Mouse (Mus musculus) limb, embryonic 14.5 days (tissue): ENCODE data around the gene Pold4. TPM values are rescaled to one million over a fixed set of nuclear protein-coding genes. Genes with fewer than 3 reads are reported as not detected.

Experiments
- ATAC-seq: fragments of 200-750 bp; cut with Nextera tagmentation; 2 replicates; pipeline ENCODE4 v1.8.0; 2017; ENCODE audit warnings: low read depth, moderate number of reproducible peaks, moderate TSS enrichment; ENCODE audit not compliant: low FRiP score
- DNase-seq: peaks from one replicate; pipeline ENCODE4 v3.0.0-alpha.2; 2015; ENCODE audit warnings: low spot score
- H3K27ac ChIP-seq: fragments of 300-500 bp; sonication (generic); replicated peaks from 2 replicates; pipeline ENCODE4 v1.5.1; 2014; ENCODE audit warnings: low read depth, mild to moderate bottlenecking, low read length, moderate library complexity, mixed read lengths
- H3K27me3 ChIP-seq: fragments of 300-500 bp; sonication (generic); 2 replicates; pipeline ENCODE4 v1.6.1; 2014; ENCODE audit warnings: low read length, mixed read lengths; ENCODE audit not compliant: control insufficient read depth, insufficient read depth
- H3K36me3 ChIP-seq: fragments of 300-500 bp; sonication (generic); 2 replicates; pipeline ENCODE4 v1.6.1; 2014; ENCODE audit warnings: mild to moderate bottlenecking, low read length, moderate library complexity, mixed read lengths; ENCODE audit not compliant: control insufficient read depth, insufficient read depth
- H3K4me1 ChIP-seq: fragments of 300-500 bp; sonication (generic); 2 replicates; pipeline ENCODE4 v1.6.1; 2014; ENCODE audit warnings: antibody characterized with exemption, low read length, mixed read lengths; ENCODE audit not compliant: control insufficient read depth, insufficient read depth
- H3K4me2 ChIP-seq: fragments of 300-500 bp; sonication (generic); replicated peaks from 2 replicates; pipeline ENCODE4 v1.6.1; 2014; ENCODE audit warnings: low read depth, mild to moderate bottlenecking, low read length, moderate library complexity; ENCODE audit not compliant: severe bottlenecking
- H3K4me3 ChIP-seq: fragments of 300-500 bp; sonication (generic); replicated peaks from 2 replicates; pipeline ENCODE4 v1.5.1; 2014; ENCODE audit warnings: low read length
- H3K9ac ChIP-seq: fragments of 300-500 bp; sonication (generic); 2 replicates; pipeline ENCODE4 v1.6.1; 2014; ENCODE audit warnings: mild to moderate bottlenecking, low read depth, low read length, moderate library complexity; ENCODE audit not compliant: severe bottlenecking
- H3K9me3 ChIP-seq: fragments of 300-500 bp; sonication (generic); 2 replicates; pipeline ENCODE4 v1.6.1; 2016; ENCODE audit warnings: low read length; ENCODE audit not compliant: control insufficient read depth
- POLR2A ChIP-seq: fragments of 200-500 bp; IDR thresholded peaks from 2 replicates; pipeline ENCODE4 v1.8.0; 2012; ENCODE audit warnings: inconsistent platforms, mild to moderate bottlenecking, moderate library complexity, borderline replicate concordance; ENCODE audit not compliant: insufficient read depth, insufficient read length; ENCODE audit errors: extremely low read depth
- WGBS: fragments of 180-500 bp; shearing (Covaris S2); extraction: QIAGEN DNeasy Blood & Tissue Kit; methylation state at CpG from one replicate; pipeline ENCODE4 v1.1.7; 2014; 5-methylcytosine and 5-hydroxymethylcytosine counted together
- polyA plus RNA-seq, 2 experiments: library from polyadenylated mRNA; depleted of rRNA in 1 of 2; stranded (reverse) in 1 of 2; unstranded in 1 of 2; fragments of >200 nt; fragmentation: Nextera tagmentation in 1 of 2; extraction: Ambion mirVana in 1 of 2; gene quantifications; 2 replicates each; pipeline versions ENCODE4 v1.2.1 to v1.2.3; 2012 to 2014

The Pold4 gene
- polyA plus RNA-seq, 2 experiments = 26.5 to 48.0 TPM

DNA sequence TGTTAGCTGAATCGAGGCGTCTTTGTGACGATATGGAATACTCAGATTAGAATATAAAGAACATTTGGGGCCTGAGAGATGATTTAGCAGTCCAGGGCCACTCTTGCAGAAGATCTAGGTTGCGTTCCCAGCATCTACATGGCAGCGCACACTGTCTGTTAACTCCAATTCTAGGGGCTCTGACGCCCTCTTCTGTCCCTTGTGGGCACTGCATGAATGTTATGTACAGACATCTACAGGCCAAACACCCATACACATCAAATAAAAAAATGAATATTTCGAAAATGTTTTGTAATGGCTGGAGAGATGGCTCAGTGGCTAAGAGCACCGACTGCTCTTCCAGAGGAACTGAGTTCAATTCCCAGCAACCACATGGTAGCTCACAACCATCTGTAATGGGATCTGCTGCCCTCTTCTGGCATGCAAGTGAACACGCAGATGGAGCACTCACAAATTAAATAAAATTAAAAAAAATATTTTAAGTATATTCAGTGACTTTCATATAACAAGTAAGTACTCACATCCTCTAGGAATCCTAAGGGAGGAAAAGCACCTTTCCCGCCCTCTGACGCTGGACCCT lies 24.0 kb downstream of the Pold4 start:
- Histone ChIP-seq H3K27me3 (no peaks in the 10 kb centered on the region), H3K4me3 (no peak overlapping the region), H3K4me1 (peaks cover 5% of the 10 kb centered on the region; the same call in 1 of the 2 replicates), H3K4me2 (no peak overlapping the region), H3K9me3 (no peaks in the 10 kb centered on the region), H3K27ac (no peak overlapping the region), H3K9ac (no peak overlapping the region), H3K36me3 (no peaks in the 10 kb centered on the region)
- TF ChIP-seq POLR2A = no peak
- no peak for ATAC-seq
- DNase-seq = no peak
- 77% methylated on average over 11 of the region's 11 CpGs for WGBS

DNA sequence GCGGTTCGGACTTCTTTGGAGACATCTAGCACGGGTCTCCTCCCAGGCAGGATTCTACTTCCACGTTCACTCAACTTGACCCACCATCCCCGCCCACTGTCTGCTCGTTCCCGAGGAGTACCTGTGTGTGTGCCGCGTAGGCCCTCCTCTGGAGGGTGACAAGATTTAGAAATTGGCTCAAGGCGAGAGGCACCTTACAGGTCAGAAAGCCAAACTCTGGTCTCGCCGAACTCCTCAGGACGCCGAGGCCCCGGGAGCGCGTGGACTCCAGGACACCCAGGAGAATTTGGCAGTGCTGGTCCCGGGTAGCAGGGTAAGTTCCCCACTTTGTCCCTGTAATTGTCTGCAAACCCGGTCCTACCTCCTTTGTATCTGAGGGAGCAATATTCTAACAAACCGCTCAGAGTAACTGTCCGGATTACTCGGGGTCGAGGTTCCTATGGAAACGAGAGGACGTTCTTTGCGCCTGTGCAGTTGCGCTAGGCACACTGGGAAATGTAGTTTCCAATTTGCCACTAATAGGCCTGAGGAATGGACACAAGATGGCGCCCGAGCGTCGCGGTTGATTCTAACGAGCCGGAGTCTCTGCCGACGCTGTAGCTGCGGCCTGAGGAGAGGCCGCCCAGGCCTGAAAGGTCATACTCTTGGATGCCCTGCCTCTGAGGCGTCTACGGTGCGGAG lies 25.7 kb downstream of the Pold4 start:
- Histone ChIP-seq H3K9ac (peak overlapping the region; percentile 69), H3K27ac (no peak overlapping the region), H3K4me3 (peak overlapping the region; percentile 65), H3K36me3 (no peaks in the 10 kb centered on the region), H3K9me3 (no peaks in the 10 kb centered on the region), H3K27me3 (no peaks in the 10 kb centered on the region), H3K4me2 (peak overlapping the region; percentile 93), H3K4me1 (peaks cover 5% of the 10 kb centered on the region; the same call in 1 of the 2 replicates)
- 2% methylated on average over 41 of the region's 41 CpGs for WGBS
- DNase-seq (peak; percentile 99), ATAC-seq (peak; percentile 93)
- peak; percentile 70; the same call in 1 of the 2 replicates for TF ChIP-seq POLR2A

DNA sequence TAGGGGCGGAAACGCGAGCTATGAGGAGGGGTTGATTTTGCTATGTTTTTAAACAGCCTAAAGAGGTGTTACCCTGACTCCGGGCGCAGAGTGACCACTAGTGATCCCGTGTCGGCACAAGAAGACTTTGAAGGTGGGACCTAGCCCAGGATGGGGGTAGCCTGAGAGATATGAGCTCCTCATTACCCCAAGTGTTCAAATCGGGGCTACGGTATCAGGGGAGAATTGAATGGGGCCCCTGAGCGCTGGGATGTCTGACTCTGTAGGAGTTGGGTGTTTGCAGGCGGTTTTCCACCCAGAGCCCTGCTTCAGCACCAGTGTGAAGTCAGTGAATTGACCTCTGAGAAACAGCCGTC lies 26.2 kb downstream of the Pold4 start:
- Histone ChIP-seq H3K27ac (no peak overlapping the region), H3K9me3 (no peaks in the 10 kb centered on the region), H3K36me3 (no peaks in the 10 kb centered on the region), H3K4me3 (peak overlapping the region; percentile 65), H3K4me2 (peak overlapping the region; percentile 93), H3K27me3 (no peaks in the 10 kb centered on the region), H3K4me1 (peaks cover 5% of the 10 kb centered on the region; the same call in 1 of the 2 replicates), H3K9ac (peak overlapping the region; percentile 69)
- DNase-seq (no peak), ATAC-seq (no peak; the same call in 1 of the 2 replicates)
- TF ChIP-seq POLR2A = no peak
- 18% methylated on average over 12 of the region's 12 CpGs for WGBS

DNA sequence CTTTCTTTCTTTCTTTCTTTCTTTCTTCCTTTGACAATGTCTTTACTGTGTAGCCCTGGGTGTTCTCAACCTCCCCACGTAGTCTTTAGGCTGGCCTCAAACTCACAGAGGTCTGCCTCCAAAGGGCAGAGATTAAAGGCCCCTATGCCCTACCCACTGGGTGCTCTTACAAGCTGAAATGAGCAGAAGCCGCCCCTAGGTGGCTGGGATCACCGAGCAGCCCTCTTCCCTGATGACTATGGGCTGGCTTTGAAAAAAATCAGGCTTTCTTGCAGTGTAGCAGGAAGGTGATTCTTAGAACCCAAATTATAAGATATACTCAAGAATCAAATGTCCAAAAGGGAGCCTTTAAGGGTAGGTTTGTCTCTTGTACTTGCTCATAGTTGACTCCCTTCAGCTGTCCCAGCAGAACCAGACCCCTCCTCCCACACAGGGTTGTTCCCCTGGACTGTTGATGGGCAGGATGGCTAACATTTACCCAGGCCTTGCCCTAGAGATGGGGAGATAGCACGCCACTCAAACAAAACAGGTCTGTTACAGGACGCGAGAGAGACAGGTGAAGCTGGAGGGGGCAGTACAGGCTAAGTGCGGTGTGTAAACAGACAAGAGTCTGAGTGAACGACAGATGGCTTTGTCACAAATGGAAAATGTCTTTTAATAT lies 29.5 kb downstream of the Pold4 start:
- Histone ChIP-seq H3K9me3 (no peaks in the 10 kb centered on the region), H3K4me3 (no peak overlapping the region), H3K4me2 (no peak overlapping the region), H3K36me3 (peaks cover 8% of the 10 kb centered on the region; the same call in 1 of the 2 replicates), H3K4me1 (peaks cover 5% of the 10 kb centered on the region; the same call in 1 of the 2 replicates), H3K27ac (no peak overlapping the region), H3K27me3 (no peaks in the 10 kb centered on the region), H3K9ac (no peak overlapping the region)
- no peak for DNase-seq
- 61% methylated on average over 8 of the region's 8 CpGs for WGBS
- ATAC-seq = no peak
- no peak for TF ChIP-seq POLR2A

DNA sequence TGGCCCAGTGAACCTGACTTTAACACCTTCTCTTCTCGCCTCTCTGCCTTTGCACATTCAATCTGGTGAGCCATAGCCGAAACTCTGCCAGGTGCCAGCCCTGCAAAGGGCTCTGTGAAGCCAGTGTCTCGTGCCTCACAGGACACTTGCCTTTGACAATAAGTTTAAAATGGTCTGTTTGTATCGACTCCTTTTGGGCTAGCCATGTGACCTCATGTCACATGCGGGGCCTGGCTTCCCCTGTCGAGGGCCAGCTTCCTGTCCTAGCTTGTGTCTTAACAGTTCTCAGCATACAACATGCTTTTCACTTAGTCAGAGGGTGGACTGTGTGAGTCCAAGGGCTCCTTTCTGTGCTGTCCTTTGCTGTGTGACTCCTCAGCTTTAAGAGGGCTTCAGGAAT lies 31.1 kb downstream of the Pold4 start:
- H3K4me1 ChIP-seq = 0 out of 2 replicates have a peak, but pooled peaks cover 2% of the 10 kb centered on the region
- no peak overlapping the region for H3K4me2 ChIP-seq
- H3K9ac ChIP-seq = no peak overlapping the region
- no peak overlapping the region for H3K27ac ChIP-seq
- no peak for TF ChIP-seq POLR2A
- DNase-seq (no peak), ATAC-seq (no peak)
- no peak overlapping the region for H3K4me3 ChIP-seq
- H3K9me3 ChIP-seq = no peaks in the 10 kb centered on the region
- H3K27me3 ChIP-seq = no peaks in the 10 kb centered on the region
- 70% methylated on average over 6 of the region's 6 CpGs for WGBS
- peaks cover 8% of the 10 kb centered on the region; the same call in 1 of the 2 replicates for H3K36me3 ChIP-seq
